Mouse (Mus musculus) thymus, postnatal 14 days (tissue): Measurements from ENCODE around the gene Gabarap.
A peak's percentile ranks its signal among the peaks of the same experiment; 100 is the strongest.
"Not testable (repeated sequence)": the region's sequence is repeated elsewhere in the genome, so short reads cannot be mapped to it uniquely, and the experiment has no call there.

Experiments
- DNase-seq: peaks from one replicate; pipeline ENCODE4 v3.0.0; 2021

Gene Gabarap

DNA sequence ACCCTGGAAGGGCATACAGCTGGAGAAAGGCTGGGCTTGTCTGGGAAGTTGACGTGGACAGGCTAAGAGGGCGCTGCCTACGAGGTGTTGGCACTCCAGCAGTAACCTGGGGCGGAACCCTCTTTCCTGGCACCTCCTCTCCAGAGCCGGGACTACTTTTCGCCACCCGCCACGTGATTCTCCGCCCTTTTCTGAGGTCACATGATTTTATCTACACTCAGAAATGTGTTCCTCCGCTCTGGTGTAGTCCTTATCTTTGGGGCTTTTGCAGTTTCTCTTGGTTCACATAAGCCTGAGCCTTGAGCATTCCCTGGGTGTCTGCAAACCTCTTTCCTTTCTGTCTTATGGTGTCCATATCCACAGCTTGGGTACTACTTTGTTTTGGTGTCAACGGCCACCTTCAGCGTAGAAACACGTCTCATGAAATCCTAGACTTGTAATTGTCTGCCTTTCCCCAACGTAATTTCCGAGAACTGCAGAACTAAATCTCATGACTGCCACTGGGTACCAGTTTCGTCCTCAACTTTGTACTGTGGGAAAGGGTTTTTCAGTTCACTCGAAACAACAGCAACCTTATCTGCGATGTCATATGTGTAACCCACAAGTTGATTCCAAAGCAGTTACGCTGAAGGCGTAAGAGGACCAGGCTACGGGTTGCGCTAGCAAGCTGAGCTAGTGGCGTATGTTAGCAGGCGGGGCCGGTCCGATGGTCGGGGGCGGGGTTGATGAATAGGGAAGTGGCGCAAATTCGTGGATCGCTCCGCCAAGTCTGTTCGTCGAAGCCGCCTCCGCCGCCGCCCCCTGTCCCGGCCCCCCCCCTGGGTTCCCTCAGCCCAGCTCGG lies at the start of gene Gabarap:
Gabarap (plus strand) TSS at position 294 of the 842 bp plus-strand sequence.
- peak; percentile 96 for DNase-seq

DNA sequence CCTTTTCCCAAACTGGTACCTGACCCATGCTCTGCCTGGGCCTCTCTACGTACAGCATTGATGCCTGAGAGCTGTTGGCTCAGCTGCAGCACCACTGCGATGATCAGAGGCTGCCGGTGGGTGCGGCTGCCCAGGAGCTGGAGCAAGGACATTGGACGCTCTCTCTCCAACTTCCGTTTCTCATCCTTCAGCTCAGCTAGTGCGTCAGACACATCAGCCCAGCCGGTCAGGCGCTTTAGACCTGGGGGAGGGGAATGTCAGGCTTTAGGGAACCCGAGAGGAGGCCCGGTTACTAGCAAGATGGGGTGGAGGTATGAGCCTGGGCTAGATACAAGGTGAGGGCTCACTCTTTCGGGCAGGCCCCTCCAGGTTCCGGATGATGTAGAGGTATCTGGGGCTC lies 45.7 kb upstream of the Gabarap start:
- no peak for DNase-seq

DNA sequence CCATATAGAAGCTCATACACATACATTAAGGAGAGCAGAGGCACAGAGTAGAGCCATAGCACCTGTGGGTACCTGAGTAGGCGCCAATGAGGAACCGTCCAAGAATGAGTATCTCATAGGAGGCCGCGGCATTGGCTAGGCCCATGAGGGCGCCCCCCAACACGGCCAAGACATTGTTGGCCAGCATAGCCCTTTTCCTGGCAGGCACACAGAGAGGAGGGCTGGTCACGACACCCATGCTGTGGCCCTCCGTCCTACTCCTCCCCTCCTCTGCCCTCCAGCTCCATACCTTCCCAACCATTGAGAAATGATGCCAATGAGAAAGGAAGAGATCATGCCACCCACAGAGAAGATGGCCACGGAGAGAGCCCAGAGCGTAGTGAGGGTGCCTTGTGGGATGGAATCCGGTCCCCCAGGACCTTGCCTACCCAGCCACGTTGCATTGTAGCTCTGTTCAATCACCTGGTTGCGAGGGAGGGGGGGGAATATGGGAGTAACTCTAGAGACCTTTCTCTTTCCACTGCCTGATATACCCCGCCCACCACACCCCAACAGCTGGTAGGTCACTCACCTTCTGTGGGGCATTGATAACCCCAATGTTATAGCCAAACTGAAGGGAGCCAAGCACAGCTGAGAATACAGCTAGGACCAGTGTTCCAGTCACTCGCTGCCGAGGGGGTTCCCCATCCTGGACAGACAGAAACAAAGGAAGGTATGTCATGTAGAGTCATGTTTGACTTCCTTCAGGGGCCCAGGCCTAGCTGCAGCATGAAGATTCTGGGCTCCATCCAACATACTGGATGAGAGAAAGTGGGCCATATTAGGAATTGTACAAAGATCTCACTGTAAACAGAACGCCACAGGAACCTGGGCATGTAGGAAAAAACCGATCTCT lies 44.7 kb upstream of the Gabarap start:
- no peak for DNase-seq

DNA sequence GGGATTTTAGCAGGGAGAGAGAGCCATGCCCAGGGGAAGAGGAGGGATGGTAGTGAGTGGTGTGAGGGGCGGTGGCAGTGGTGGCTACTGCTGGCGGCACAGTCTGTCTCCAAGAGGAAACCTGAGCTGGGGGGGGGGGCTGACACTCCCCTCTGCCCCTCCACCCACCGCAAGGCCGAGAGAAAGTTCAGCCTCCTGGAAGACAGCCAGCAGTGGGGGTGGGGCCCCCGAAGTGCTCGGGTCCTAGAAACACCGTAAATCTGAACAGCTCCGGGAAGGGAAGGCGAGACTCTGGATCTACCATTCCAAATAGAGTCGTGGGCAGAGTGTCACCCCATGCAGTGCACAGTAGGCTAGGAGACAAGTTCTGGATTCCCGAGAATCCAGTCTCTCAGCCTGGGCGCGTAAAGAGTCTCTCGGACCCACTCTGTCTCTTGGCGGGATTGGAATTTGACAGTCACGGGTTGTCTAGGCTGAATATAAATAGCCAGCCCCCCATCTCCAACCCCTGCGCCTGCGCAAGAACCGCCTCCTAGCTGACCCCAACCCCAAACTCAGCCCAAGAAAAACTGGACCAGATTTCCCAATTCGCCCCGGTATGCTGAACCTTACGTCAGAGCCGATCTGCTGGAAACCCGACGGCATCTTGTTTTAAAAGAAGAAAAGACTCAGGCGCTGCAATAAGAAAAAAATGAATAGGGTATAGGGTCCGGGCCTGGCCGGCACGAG lies 43.4 kb upstream of the Gabarap start:
- no peak for DNase-seq

DNA sequence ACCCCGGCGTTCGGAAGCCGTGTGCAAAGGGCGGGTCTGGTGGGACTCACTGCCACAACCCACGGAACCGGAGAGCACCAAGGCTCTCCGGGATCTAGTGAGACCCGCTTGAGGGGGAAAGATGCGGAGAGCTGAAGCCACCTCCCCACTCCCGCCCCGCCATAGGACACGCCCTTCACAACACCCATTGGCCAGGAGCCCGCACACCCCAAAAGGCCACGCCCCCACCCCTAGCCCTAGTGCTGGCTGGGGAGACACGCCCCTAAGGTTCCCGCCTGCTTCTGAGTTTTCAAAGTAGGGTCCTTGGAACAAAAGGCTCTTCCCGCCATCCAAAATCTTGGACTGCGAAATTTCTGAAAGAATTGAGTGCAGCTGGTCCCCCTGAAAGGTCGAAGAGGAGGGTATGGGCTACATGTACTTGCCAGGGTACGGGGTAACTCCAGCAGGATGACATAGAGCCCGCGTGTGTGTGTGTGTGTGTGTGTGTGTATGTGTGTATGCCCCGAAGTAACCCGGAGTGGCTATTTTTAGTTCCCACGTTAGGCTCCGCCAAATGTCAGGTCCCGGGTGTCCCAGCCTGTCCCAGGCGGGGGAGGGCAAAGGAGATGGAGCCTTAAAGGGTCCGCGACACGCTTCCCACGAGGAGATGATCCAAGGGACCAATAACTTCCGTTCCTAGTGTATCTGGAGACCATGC lies 42.7 kb upstream of the Gabarap start, which contains the start of gene Slc2a4:
Slc2a4 (minus strand) TSS at position 123 of the 697 bp plus-strand sequence.
- peak; percentile 97 for DNase-seq

DNA sequence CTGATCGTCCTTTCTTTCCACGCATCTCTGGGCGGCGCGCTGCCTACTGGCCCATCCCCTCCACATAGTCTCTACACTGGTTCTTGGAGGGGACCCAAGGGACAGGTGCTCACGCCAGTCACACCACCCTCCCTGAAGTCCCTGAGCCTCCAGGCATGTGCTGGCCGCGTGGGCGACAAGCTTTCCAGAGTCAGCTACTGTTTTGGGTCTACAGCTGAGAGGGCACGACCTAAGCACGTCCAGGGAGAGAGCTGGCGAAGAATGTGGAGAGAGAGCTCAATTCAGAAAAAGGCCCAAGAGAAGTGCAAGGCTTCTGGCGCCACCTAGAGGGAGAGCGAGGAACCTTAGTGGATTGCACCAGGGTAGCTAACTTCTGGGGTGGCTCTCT lies 42.2 kb upstream of the Gabarap start:
- DNase-seq, result peak; percentile 88

DNA sequence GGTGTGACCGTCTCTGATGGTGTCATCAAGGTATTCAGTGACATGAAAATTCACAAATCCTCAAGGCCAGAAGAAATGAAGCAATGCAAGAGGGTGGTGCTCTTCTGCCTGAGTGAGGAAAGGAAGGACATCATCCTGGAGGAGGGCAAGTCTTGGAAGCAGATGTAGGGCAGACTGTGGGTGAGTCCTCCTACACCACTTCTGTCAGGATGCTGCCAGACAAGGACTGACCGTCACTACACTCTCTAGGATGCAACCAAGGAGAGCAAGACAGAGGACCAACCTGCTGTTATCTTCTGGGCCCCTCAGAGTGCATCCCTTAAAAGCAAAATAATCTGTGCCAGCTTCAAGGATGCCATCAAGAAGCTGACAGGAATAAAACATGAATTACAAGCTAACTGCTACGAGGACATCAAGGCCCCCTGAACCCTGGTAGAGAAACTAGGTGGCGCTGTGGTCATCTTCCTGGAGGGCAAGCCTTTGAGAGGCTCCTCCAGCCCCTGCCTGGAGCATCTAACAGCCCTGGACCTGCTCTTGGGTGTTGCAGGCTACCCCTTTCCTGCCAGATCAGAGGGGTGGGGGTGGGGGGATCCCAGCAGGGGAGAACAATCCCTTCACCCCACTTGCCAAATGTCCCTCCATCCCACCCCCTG lies 40.0 kb upstream of the Gabarap start:
- DNase-seq, result peak; percentile 51

DNA sequence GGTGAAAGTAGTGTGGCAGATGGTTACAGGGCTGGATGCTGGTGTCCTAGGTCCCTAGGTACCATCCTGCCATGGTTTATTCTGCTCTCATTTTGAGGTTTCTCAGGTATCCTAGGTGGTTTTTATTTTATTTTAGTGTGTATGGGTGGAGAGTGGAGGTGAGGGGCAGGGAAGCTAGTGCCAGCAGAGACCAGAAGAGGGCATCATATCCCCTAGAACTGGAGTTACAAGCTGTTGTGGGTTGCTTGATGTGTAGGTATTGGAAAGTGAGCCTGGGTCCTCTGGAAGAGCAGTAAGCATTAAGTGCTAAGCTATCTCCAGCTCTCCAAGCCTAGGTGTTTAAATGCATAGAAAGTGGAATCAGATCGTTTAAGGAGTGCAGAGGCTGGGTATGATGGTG lies 38.7 kb upstream of the Gabarap start:
- no peak for DNase-seq

DNA sequence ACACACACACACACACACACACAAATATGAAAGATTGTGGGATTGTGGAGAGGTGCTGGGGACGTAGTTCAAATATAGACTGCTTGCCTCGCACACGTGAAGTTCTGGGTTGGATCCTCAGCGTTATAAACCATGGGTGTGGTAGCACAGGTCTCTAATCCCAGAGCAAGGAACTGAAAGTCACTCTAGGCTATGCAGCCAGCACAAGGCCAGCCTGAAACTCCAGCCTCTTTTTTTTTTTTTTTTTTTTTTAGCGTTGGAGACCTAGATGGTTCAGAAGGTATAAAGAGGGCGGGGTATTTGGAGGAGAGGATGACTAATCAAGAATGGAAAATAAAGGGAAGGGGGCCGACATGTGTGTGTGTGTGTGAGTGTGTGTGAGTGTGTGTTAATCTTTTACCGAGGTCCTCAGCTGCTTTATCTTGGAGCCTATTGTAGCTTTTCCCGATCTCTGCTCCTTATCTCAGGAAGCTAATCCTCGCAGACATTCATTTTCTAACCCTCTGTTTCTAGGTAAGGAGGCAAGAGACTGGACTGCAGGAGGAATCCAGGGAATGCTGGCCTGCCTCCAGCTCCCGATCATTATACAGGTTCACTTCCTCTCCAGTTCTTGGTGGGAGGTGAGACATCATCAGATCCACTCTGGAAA lies 37.6 kb upstream of the Gabarap start:
- DNase-seq, result no peak

DNA sequence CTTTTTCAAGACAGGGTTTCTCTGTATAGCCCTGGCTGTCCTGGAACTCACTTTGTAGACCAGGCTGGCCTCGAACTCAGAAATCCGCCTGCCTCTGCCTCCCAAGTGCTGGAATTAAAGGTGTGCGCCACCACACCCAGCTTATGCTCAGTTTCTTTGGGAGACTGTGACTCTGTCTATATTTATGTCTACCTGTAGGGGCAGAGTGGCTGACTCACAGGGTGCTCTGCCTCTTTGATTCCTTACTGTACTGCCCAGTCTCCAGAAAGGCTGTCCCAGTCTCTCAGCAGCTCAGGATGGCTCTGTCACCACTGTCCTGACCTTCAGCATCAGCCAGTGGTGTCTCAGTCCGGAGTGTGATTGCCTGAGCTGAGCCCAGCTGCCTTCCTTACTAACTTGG lies 35.3 kb upstream of the Gabarap start:
- not testable (repeated sequence) for DNase-seq

DNA sequence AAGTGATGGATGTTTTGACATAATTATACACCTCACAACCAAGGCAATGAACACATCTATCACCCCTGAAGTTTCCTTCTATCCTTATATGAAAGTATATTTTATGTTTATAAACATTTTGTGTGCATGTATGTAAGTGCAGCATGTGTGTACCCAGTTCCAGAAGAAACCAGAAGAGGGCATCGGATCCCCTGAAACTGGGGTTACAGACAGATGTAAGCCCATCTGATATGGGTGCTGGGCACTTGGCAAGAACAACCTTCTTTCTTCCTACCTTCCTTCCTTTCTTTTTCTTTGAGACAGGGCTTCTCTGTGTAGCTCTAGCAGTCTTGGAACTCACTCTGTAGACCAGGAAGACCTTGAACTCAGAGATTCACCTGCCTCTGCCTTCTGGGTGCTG lies 34.7 kb upstream of the Gabarap start:
- DNase-seq, result peak; percentile 33

DNA sequence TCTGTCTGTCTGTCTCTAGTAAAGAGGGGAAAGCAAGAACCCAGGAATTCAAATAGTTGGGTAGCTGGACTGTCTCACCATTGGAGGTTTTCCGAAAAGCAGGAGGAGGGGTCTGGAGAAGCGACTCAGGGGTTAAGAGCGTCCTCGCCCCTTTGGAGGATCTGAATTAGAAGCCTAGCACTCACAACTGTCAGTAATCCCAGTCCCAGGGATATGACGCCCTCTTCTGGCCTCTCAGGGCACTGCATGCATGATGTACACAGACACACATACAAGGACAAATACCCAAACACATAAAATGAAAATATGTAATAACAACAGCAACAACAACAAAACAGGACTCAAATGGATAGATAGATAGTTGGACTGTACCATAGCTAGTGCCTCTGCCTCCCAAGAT lies 30.3 kb upstream of the Gabarap start:
- DNase-seq, result no peak

DNA sequence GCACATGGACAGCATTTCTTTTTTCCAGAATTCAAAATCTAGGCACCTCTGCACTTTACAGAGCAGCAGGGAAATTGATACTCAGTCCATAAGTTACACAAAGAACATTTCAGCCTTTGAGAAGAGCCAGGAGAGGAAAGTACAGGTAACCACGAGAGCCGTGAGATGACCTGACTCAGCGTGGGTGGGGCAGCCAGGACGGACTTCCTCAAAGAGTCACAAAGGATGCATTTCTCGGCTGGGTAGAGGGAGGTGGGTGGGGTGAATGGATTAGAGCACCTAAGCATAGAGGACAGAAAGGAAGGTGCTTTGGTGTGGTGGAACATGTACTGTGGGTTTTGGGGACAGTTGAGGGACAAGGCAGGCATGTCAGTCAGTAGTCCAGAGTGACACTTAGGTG lies 29.1 kb upstream of the Gabarap start:
- no peak for DNase-seq

DNA sequence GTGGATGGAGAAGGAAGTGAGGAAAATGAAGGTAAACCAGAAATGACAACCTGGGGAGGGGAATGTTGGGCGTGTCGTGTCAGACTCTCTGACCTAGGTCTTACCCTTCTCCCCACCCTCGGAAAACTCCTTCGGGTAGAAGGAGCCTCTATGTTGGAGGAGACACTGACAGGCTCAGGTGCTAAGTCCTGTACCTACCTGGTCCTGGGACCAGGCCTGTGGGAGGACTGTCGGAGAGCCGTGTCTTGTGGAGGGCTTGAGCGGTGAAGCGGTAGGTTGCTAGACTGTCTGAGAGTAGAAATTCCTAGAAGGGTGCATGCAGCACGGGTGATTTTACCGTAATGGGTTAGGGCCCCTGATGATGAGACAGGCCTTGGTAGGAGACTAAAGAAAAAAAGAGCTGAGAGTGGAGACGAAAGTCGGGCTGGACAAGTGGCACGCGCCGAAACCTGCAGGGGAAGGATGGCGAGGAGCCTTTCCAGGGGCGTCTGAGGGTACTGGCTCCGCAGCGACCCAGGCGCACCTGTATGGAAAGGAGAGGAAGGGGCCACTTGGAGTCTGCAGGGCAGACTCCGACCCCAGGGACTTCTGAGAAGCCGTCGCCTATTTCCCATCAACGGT lies 26.2 kb upstream of the Gabarap start, which contains the start of gene Cldn7:
Cldn7 (plus strand) TSS at position 130 of the 621 bp plus-strand sequence.
- DNase-seq, result no peak

DNA sequence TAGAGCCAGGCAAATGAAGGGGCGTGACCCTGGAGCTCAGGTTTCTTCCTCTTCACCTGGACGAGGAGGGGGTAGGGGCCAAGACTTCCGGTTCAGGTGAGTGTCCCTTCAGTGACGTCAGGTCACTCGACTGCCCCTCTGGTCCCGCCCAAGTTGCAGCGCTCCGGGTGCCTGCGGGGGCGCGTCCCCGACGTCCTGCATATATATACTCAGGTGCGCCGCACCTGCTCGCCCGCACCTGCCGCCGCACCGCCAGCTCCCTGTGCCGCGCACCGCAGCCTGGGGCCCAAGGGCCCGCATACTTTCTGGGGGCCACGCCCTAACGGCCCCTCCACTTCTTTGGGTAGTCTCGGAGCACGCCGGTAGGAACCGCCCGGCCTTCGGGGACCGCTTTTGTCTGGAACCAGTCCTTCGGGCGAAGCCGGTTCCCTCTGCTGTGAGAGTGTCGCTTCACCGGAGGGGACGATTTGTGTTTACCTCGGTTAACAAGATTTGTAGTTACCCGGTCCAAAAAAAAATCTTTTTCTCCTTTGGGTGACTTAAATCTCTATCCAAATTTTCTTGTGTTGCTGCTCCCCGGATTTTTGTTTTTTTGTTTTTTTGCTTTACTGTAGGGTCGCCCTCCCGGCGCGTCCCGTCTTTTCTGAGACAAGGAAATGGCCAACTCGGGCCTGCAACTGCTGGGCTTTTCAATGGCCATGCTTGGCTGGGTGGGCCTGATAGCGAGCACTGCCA lies 25.5 kb upstream of the Gabarap start:
- no peak for DNase-seq

DNA sequence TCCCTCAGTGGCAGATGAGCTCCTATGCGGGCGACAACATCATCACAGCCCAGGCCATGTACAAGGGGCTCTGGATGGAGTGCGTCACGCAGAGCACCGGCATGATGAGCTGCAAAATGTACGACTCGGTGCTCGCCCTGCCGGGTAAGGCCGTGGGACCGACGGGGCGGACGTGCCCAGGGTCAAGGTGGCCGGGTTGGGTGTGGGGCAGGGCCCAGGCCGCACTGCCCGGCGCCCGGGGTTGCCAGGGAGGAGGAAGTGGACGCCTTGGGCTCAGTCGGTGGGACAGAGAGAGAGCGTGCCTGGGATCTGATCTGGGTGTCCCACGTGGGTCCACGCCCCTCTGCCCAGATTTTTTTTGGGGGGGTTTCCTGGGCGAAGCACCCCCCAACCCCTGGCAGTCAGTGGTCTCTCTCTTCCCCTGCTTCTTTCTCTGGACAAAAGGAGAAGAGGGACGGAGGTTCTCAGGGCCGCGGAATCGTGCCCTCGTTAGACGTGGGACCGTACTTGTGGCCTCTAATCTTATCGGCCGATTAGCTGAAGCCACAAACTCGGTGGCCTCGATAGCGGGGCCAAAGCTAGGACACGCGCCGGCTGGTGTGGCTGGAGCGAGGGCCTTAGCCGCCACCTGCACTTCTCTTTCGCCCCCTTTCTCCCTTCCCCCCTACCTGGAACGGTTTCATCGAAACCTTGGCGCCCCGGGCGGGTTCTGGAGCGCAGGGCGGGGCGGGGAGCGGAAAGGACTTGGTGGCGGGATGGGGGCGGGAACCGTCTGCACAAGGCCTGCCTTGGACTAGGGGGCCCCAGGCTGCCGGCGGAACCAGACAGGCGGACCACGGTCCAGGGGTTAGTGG lies 24.7 kb upstream of the Gabarap start:
- DNase-seq, result no peak

DNA sequence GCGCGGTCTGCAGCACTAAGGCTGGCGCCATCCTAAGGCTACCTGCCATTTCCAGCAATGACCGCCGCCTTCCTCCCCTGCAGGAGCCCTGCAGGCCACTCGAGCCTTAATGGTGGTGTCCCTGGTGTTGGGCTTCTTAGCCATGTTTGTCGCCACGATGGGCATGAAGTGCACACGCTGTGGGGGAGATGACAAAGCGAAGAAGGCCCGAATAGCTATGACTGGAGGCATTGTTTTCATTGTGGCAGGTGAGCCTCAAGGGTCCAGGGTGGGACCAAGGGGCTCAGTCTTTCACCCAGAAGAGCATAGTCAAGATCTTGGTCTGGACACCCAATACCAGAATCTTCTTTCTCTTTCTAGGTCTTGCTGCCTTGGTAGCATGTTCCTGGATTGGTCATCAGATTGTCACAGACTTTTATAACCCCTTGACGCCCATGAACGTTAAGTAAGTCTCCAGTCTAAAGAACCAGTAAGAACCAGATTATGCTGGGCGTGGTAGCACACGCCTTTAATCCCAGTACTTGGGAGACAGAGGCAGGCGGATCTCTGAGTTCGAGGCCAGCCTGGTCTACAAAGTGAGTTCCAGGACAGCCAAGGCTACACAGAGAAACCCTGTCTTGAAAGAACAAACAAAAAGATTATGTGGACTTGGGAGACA lies 24.0 kb upstream of the Gabarap start:
- no peak for DNase-seq

DNA sequence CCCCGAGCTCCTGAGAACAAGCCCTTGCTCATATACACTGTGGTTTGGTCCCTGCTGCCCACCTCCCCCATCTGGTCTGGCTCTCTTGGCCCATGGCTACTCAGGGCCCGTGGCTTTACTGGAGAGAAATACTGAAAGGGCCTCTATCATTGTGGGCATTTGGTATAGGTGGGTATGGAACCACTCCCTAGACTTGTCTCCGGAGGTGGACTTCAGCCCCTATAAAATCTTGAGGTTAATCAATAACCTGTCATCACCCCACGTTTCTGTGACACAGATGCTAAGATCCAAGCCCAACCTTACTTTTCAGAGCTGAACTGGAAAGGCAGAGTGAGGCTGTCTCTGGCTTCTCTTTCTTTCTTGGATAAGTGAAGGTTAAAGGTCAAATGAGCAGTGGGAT lies 22.1 kb upstream of the Gabarap start:
- DNase-seq, result no peak

DNA sequence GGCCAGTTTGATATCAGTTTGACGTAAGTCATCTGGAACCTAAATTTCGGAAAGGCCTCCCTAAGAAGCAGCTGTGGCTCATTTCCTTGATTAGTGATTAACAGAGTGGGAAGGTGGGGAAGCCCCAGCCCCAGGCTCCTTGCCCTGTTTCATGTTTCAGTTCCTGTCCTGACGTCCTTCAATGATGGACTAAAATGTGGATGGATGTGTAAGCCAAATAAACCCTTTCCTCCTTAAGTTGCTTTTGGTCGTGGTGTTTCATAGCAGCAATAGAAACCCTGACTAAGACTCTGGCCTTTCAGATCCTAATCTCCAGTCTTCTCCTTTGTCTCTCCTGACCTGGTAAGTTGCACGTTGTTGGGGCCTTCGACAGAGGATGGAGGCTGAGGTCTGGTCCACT lies 20.7 kb upstream of the Gabarap start:
- DNase-seq, result no peak
